Mouse (Mus musculus): ENCODE measurements around the gene Fryl.

DNA sequence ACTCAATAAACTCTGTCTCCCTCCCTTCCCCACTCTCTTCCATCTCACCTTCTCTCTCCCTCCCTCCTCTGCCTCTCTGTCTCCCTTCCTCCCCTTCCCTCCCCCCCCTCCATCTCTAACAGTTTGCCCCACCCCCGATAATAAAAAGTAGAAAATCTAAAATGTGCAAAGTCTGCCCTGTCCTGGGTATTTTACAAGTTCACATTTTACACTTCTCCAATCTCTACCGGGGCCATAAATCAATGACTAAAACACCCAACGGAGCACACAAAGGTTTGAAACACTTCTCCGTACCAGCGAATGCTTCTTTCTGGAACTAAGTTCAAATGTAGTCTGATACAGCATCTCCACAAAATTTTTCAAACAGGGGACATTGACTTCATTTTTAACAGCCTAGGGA, 136.9 kb downstream of the Fryl start:
- TF ChIP-seq CTCF (IDR thresholded peaks at IDR 0.05; ENCODE audit: borderline replicate concordance, extremely low read depth, insufficient read depth, insufficient read length) = no peak
- no peak for TF ChIP-seq POLR2A (IDR thresholded peaks at IDR 0.05; ENCODE audit: borderline replicate concordance, extremely low read depth, insufficient read depth, insufficient read length, poor library complexity, severe bottlenecking)

Measured in brain, embryonic 14.5 days (tissue).